Mouse (Mus musculus) heart, embryonic 16.5 days (tissue): ENCODE results near the gene Rnf7. TPM values are rescaled to one million over a fixed set of nuclear protein-coding genes. Genes with fewer than 3 reads are reported as not detected.
"Not testable (repeated sequence)": the region's sequence is repeated elsewhere in the genome, so short reads cannot be mapped to it uniquely, and the experiment has no call there.

ENCODE experiments used
- ATAC-seq: fragments of 200-750 bp; cut with Nextera tagmentation; replicated peaks from 2 replicates; pipeline ENCODE4 v1.8.0; 2017; ENCODE audit warnings: moderate number of reproducible peaks; ENCODE audit not compliant: insufficient read depth, low FRiP score; ENCODE audit errors: extremely low read depth
- H3K27ac ChIP-seq: fragments of 300-500 bp; sonication (generic); 2 replicates; pipeline ENCODE4 v1.5.1; 2014; ENCODE audit warnings: mild to moderate bottlenecking, low read length, control low read depth, moderate library complexity
- H3K27me3 ChIP-seq: fragments of 300-500 bp; sonication (generic); 2 replicates; pipeline ENCODE4 v1.6.1; 2014; ENCODE audit warnings: low read length, mixed read lengths; ENCODE audit not compliant: control insufficient read depth, insufficient read depth
- H3K36me3 ChIP-seq: fragments of 300-500 bp; sonication (generic); 2 replicates; pipeline ENCODE4 v1.6.1; 2014; ENCODE audit not compliant: control insufficient read depth, insufficient read depth
- H3K4me1 ChIP-seq: fragments of 300-500 bp; sonication (generic); 2 replicates; pipeline ENCODE4 v1.6.1; 2014; ENCODE audit warnings: low read length, mixed read lengths; ENCODE audit not compliant: control insufficient read depth, insufficient read depth
- H3K4me2 ChIP-seq: fragments of 300-500 bp; sonication (generic); 2 replicates; pipeline ENCODE4 v1.6.1; 2014; ENCODE audit warnings: low read depth, mild to moderate bottlenecking, control low read depth, low read length
- H3K4me3 ChIP-seq: fragments of 300-500 bp; sonication (generic); 2 replicates; pipeline ENCODE4 v1.5.1; 2014; ENCODE audit warnings: mild to moderate bottlenecking, control low read depth, low read length
- H3K9ac ChIP-seq: fragments of 300-500 bp; sonication (generic); 2 replicates; pipeline ENCODE4 v1.6.1; 2014; ENCODE audit warnings: low read length, control low read depth
- H3K9me3 ChIP-seq: fragments of 300-500 bp; sonication (generic); replicated peaks from 2 replicates; pipeline ENCODE4 v1.6.1; 2016; ENCODE audit warnings: low read length; ENCODE audit not compliant: control insufficient read depth
- WGBS: fragments of 180-500 bp; shearing (Covaris S2); extraction: QIAGEN DNeasy Blood & Tissue Kit; methylation state at CpG from one replicate; pipeline ENCODE4 v1.1.7; 2014; 5-methylcytosine and 5-hydroxymethylcytosine counted together
- polyA plus RNA-seq: library from polyadenylated mRNA; unstranded; fragments of >200 nt; fragmentation: Nextera tagmentation; extraction: Ambion mirVana; gene quantifications from 2 replicates; pipeline ENCODE4 v1.2.1, GENCODE M21; 2015

The Rnf7 gene
- polyA plus RNA-seq, 1 experiment from 2014 or later = 194 TPM

DNA sequence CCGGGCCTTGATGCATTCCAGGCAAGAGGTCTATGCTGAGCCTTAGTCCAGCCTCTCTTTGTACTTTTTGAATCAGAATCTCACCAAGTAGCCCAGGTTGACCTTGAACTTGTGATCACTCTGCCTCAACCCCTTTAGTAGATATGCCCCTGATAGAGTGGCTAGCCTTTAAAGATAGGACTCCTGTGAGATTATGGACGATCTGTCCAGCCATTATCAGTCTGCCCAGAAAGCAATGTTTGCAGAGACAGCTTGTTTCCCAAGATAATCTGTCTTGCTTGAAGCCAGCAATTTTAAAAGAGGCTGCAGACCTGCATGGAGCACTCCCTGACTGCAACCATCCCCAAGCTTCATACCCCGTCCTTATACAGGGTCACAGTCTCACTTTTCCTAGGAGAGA, 4.6 kb upstream of the Rnf7 start:
- no peaks in the 10 kb centered on the region for H3K4me1 ChIP-seq
- no peak for ATAC-seq

DNA sequence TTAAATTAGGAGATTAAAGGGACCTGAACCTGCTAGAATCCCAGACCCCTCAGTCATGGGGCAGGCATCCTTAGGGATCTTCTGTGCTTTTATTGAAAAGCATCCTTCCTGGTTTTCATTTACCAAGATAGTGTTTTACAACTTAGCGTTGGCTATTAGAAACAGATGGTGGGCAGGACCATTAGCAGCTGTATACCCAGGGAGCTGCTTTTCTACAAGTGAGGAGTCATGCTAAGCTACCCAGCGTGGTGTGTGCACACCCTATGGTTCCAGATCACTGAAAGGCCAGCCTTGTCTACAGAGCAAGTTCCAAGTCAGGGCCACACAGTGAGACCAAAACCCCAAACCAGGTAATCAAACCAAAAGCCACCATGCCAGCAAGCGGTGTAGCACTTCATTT, 6.1 kb downstream of the Rnf7 start:
- H3K9me3 ChIP-seq = no peaks in the 10 kb centered on the region
- ATAC-seq = no peak
- no peak overlapping the region for H3K27ac ChIP-seq
- no peak overlapping the region for H3K4me2 ChIP-seq
- H3K27me3 ChIP-seq = no peaks in the 10 kb centered on the region
- peaks cover 4% of the 10 kb centered on the region for H3K4me1 ChIP-seq
- H3K4me3 ChIP-seq = no peak overlapping the region
- WGBS = 93% methylated on average over 3 of the region's 3 CpGs
- H3K9ac ChIP-seq = no peak overlapping the region
- peaks cover 20% of the 10 kb centered on the region for H3K36me3 ChIP-seq

More for the DNA sequence above, 4.6 kb upstream of the Rnf7 start:
- Histone ChIP-seq H3K36me3 (no peaks in the 10 kb centered on the region), H3K27ac (no peak overlapping the region), H3K9ac (no peak overlapping the region), H3K27me3 (no peaks in the 10 kb centered on the region), H3K9me3 (no peaks in the 10 kb centered on the region), H3K4me3 (no peak overlapping the region), H3K4me2 (no peak overlapping the region)
- WGBS = 45% methylated on average over 3 of the region's 3 CpGs

DNA sequence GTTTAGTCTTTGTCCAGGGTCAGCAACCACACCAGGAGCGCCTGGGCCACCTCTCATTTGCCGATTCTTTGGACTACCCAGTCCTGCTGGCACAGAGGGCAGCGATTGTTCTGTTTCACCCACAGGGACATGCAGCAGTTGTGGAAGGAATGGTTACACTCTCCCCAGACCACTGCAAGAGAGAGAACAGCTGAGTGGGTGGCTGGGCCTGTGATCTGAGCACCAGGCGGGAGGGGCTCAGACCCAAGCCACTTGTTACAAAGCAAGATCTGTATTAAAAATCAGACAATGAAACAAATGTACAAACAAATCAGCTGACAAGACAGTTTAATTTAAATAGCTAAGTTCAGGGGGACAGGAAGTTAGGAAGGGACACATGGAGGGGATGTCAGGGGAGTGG, 6.8 kb downstream of the Rnf7 start:
- H3K9ac ChIP-seq, H3K27ac ChIP-seq, H3K4me3 ChIP-seq, ATAC-seq, H3K4me2 ChIP-seq, H3K27me3 ChIP-seq, H3K4me1 ChIP-seq, H3K9me3 ChIP-seq: not testable (repeated sequence)
- H3K36me3 ChIP-seq = peaks cover 23% of the 10 kb centered on the region
- 87% methylated on average over 4 of the region's 4 CpGs for WGBS

DNA sequence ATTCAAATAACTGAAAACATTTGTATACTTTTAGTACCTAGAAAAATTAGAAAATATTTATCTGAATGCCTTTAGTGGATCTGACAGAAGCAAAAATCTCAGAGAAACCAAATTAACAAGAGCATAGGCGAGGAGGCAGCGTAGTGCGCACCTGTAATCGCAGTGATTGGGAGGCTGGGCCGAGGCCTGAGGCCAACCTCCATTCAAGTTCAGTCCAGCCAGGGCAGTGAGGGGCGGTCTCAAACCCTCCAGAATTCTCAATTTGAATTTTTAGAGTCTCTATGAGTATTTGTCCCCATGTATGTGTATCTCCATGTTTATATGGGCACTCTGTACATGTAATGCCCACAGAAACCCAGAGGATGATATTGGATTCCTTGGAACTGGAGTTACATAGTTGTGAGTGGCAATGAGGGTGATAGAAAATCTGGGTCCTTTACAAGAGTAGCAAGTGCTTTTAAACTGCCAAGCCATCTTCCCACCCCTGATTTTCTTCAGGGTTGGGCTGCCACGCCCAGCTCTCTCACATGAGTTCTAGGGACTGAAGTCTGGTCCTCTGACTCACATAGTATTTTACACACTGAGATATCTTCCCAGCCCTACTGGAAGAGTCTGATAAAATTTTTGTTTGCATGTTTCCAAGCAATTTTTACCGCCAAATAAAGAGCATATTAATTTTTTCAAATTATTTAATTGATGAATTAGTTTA, 8.1 kb downstream of the Rnf7 start:
- no peak for ATAC-seq
- no peaks in the 10 kb centered on the region for H3K27me3 ChIP-seq
- peaks cover 25% of the 10 kb centered on the region for H3K36me3 ChIP-seq

DNA sequence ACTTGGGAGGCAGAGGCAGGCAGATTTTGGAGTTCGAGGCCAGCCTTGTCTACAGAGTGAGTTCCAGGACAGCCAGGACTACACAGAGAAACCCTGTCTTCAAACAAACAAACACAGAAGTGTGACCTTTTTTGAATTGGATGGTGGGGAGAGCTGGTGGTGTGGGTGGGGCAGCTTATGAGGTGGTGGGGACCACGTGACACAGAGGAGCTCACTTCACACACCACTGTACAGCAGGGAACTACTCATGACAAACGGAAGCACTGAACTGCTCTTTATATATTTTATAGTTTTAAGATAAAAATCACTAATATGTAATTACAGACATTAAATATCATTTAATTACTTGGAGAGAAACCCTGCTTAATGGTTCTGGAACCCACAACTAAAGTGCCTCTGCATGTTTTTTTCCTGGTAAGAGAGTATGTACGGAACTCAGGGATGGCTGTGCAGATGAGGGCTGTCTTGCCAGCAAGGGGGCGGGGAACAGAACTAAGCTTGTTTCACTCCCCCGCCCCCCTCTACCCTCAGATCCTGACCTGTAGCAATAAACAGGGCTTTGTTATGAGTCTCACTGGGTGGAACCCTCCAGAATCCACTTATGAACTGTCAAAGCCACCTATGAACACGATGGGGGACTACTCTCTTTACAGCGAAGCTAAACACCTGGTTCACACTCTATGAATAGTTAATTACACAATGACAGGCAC, 8.8 kb downstream of the Rnf7 start:
- Histone ChIP-seq H3K4me3 (no peak overlapping the region), H3K36me3 (peaks cover 21% of the 10 kb centered on the region), H3K9ac (no peak overlapping the region), H3K4me2 (no peak overlapping the region), H3K27ac (no peak overlapping the region), H3K27me3 (no peaks in the 10 kb centered on the region), H3K4me1 (no peaks in the 10 kb centered on the region), H3K9me3 (no peaks in the 10 kb centered on the region)
- 63% methylated on average over 8 of the region's 8 CpGs for WGBS
- no peak for ATAC-seq

More for the DNA sequence above, 8.1 kb downstream of the Rnf7 start:
- H3K4me2 ChIP-seq = no peak overlapping the region
- no peaks in the 10 kb centered on the region for H3K4me1 ChIP-seq
- no peak overlapping the region for H3K4me3 ChIP-seq
- no peaks in the 10 kb centered on the region for H3K9me3 ChIP-seq
- no peak overlapping the region for H3K27ac ChIP-seq
- H3K9ac ChIP-seq = no peak overlapping the region
- WGBS = 96% methylated on average over 8 of the region's 8 CpGs

DNA sequence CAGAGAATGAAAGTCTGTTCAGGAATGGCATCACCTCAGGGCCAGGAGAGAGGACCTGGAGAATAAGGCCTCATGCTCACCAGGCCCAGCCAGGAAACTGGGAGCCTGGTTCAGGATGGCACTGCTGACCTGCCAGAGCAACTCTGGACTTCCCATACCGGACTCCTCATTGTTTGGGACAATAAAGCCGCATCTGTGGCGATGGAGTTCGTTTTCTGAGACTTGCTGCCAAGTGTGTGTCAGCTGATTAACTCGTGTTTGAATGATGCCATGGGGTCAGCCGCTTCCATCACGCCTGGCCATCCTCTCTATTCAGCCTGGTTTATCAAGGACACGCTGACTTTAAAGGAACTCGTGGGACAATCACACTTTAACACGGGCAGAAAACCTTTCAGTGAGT, 14.8 kb downstream of the Rnf7 start:
- Histone ChIP-seq H3K4me3 (no peak overlapping the region), H3K9ac (no peak overlapping the region), H3K4me2 (no peak overlapping the region), H3K4me1 (no peaks in the 10 kb centered on the region), H3K27me3 (no peaks in the 10 kb centered on the region), H3K27ac (no peak overlapping the region), H3K36me3 (peaks cover 33% of the 10 kb centered on the region), H3K9me3 (peaks cover 9% of the 10 kb centered on the region)
- 72% methylated on average over 10 of the region's 10 CpGs for WGBS
- ATAC-seq = no peak

DNA sequence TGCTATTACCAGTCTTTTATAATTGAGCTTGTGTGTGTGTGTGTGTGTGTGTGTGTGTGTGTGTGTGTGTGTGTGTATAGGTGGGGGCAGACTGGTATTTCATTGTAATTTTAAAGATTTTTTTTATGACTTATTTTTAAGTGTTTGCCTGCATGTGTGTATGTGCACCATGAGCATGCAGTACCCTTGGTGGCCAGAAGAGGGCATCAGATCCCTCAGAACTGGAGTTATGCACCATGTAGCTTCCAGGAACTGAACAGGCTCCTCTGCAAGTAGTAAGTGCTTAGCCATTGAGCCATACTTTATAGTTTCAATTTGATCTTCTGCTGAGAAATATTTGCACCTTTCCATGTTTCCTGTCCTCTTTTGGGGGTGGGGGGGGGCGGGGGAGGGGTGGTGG, 16.9 kb downstream of the Rnf7 start:
- ATAC-seq = no peak
- H3K9ac ChIP-seq = no peak overlapping the region
- H3K4me1 ChIP-seq = no peaks in the 10 kb centered on the region
- H3K27me3 ChIP-seq = no peaks in the 10 kb centered on the region
- no peak overlapping the region for H3K27ac ChIP-seq
- H3K36me3 ChIP-seq = peaks cover 28% of the 10 kb centered on the region
- 25% methylated on average over 1 of the region's 1 CpGs for WGBS
- no peak overlapping the region for H3K4me2 ChIP-seq
- no peak overlapping the region for H3K4me3 ChIP-seq
- H3K9me3 ChIP-seq = peaks cover 9% of the 10 kb centered on the region

DNA sequence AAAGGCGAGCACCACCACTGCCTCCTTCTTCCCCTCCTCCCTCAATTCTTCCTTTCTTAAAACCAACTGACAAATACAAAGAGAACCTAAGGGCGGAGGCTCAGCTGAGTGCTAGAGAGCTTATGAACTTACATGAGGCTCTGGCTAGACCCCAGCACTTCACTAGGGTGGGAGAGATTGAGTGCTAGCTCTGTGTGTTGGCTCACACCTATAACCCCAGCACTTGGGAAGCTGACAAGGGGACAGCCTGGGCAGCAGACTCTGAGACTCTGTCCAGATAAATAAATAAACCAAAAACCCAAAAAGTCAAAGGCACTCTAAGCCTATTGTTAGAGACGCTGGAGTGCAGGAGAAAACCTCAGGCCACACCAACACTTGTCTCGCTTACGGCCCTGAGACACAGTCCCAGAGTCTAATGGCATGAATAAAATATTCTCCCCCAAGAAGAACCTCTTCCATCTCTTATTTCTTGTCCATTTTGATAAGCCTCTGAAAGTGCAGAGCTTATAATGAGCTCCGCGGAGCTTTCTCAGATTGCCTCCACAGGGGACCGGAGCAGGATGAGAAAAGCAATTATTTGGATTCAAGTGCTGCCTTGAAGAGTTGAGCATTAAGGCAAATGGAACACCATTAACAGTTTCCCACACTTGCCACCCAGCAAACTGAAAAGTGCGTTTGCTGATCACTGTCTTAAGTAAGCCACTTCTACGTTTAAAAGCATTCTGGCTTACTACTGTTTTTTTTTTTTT, 18.2 kb downstream of the Rnf7 start:
- Histone ChIP-seq H3K4me1 (no peaks in the 10 kb centered on the region), H3K9ac (no peak overlapping the region), H3K27me3 (no peaks in the 10 kb centered on the region), H3K36me3 (peaks cover 26% of the 10 kb centered on the region), H3K27ac (no peak overlapping the region), H3K9me3 (peaks cover 9% of the 10 kb centered on the region), H3K4me3 (no peak overlapping the region), H3K4me2 (no peak overlapping the region)
- WGBS = 76% methylated on average over 10 of the region's 10 CpGs
- ATAC-seq = no peak

DNA sequence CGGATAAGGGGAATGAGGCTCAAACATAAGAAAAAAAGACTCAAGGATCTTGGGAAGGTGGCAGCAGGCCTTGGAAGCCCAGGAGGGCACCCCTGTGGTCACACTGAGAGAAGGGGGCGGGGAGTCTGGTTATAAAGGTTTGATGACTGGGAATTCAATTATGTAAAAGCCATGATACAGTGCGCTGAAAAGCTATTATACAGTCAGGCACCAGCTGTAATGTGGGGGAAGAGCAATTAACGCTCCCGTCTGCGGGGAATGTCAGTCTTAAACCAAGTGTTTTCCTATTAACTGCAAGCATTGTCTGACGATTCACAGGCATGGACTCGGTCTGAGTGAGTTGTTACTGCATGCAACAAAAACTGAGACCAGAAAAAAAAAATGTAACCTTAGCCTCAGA, 22.9 kb downstream of the Rnf7 start:
- Histone ChIP-seq H3K4me1 (peaks cover 6% of the 10 kb centered on the region), H3K9ac (no peak overlapping the region), H3K4me2 (no peak overlapping the region), H3K27me3 (no peaks in the 10 kb centered on the region), H3K27ac (no peak overlapping the region), H3K36me3 (no peaks in the 10 kb centered on the region), H3K9me3 (0 out of 2 replicates have a peak, but pooled peaks cover 2% of the 10 kb centered on the region), H3K4me3 (no peak overlapping the region)
- WGBS = 76% methylated on average over 8 of the region's 8 CpGs
- ATAC-seq = no peak
